ENCODE assay signal across 20 mouse cellular contexts in the genomic region with DNA sequence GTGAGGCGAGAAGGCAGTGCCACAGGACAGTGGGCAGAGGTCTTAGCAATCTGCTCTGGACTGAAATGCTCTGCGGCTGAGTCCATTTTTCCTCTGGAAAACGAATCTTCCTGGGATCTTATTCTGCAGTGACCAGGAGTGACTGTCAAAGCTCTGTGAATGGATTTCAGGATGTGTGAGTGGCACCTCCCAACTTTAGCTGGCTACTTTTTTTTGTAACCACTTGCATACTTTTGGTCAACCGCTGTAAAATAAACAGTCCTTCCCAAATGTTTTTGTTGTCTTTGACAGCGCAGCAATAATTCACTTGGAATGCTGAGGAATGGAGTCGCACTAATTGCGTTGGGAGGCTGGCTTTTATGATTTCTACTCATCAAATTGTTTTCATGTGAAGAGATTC. TPM values are rescaled to one million over a fixed set of nuclear protein-coding genes. Genes with fewer than 3 reads are reported as not detected.
A peak's percentile ranks its signal among the peaks of the same experiment; 100 is the strongest.
DNase-seq lines count a peak whose midpoint lies in the region; ATAC-seq and TF ChIP-seq lines count a peak whose summit lies in the region.
"Had no signal": no experiment of that assay in that cellular context is flagged by ENCODE, and none has a peak within 500 bp of the region (broad histone marks: within the 10 kb centered on the region; RNA-seq: fewer than 3 reads in every experiment).

No protein-coding gene starts in this region.

- TF ChIP-seq CTCF in kidney, postnatal 0 days (IDR thresholded peaks at IDR 0.05; ENCODE audit: low read depth) = no peak

- 68% methylated on average over 7 of the region's 7 CpGs for WGBS in embryonic facial prominence, embryonic 12.5 days
- WGBS in embryonic facial prominence, embryonic 10.5 days = 72% methylated on average over 7 of the region's 7 CpGs
- 28% methylated on average over 7 of the region's 7 CpGs for WGBS in kidney, postnatal 0 days
- WGBS in limb, embryonic 10.5 days = 59% methylated on average over 7 of the region's 7 CpGs

- ATAC-seq in embryonic facial prominence, embryonic 12.5 days (ENCODE audit: insufficient number of reproducible peaks, insufficient read depth, low FRiP score, low TSS enrichment) = no peak
- ATAC-seq in kidney, postnatal 0 days (replicated peaks; ENCODE audit: low FRiP score, low read depth) = no peak
- ATAC-seq: hindbrain, embryonic 16.5 days had no signal

- peaks cover 13% of the 10 kb centered on the region for H3K36me3 ChIP-seq in embryonic facial prominence, embryonic 12.5 days
- peaks cover 85% of the 10 kb centered on the region for H3K36me3 ChIP-seq in embryonic facial prominence, embryonic 10.5 days (replicated peaks)
- H3K36me3 ChIP-seq in kidney, postnatal 0 days (ENCODE audit: insufficient read depth, low read length) = 0 out of 2 replicates have a peak, but pooled peaks cover 3% of the 10 kb centered on the region
- H3K36me3 ChIP-seq in limb, embryonic 10.5 days = peaks cover 87% of the 10 kb centered on the region
- H3K36me3 ChIP-seq: heart, embryonic 15.5 days had no signal

- H3K9ac ChIP-seq in embryonic facial prominence, embryonic 12.5 days = no peak overlapping the region
- H3K9ac ChIP-seq in kidney, postnatal 0 days (ENCODE audit: low read depth, low read length) = no peak overlapping the region
- H3K9ac ChIP-seq: heart, embryonic 15.5 days had no signal

- H3K27ac ChIP-seq in embryonic facial prominence, embryonic 12.5 days = 0 out of 2 replicates have a peak overlapping the region, but pooled peaks have one; percentile 11
- no peak overlapping the region for H3K27ac ChIP-seq in embryonic facial prominence, embryonic 10.5 days (replicated peaks)
- no peak overlapping the region for H3K27ac ChIP-seq in kidney, postnatal 0 days
- 0 out of 2 replicates have a peak overlapping the region, but pooled peaks have one; percentile 25 for H3K27ac ChIP-seq in limb, embryonic 10.5 days
- H3K27ac ChIP-seq: heart, embryonic 15.5 days; midbrain, embryonic 10.5 days had no signal

- H3K4me1 ChIP-seq in embryonic facial prominence, embryonic 12.5 days = peaks cover 73% of the 10 kb centered on the region
- H3K4me1 ChIP-seq in embryonic facial prominence, embryonic 10.5 days = peaks cover 79% of the 10 kb centered on the region
- peaks cover 42% of the 10 kb centered on the region for H3K4me1 ChIP-seq in kidney, postnatal 0 days (replicated peaks; ENCODE audit: insufficient read depth, low read length)
- peaks cover 82% of the 10 kb centered on the region for H3K4me1 ChIP-seq in limb, embryonic 10.5 days

- H3K4me3 ChIP-seq in embryonic facial prominence, embryonic 12.5 days = no peak overlapping the region
- H3K4me3 ChIP-seq in embryonic facial prominence, embryonic 10.5 days = no peak overlapping the region
- no peak overlapping the region for H3K4me3 ChIP-seq in kidney, postnatal 0 days (replicated peaks; ENCODE audit: low read depth, low read length)
- H3K4me3 ChIP-seq in limb, embryonic 10.5 days = no peak overlapping the region
- H3K4me3 ChIP-seq: heart, embryonic 15.5 days; midbrain, embryonic 10.5 days had no signal

- H3K9me3 ChIP-seq in embryonic facial prominence, embryonic 12.5 days = no peaks in the 10 kb centered on the region
- H3K9me3 ChIP-seq in embryonic facial prominence, embryonic 10.5 days = no peaks in the 10 kb centered on the region
- no peaks in the 10 kb centered on the region for H3K9me3 ChIP-seq in kidney, postnatal 0 days (replicated peaks; ENCODE audit: low read length)
- H3K9me3 ChIP-seq in limb, embryonic 10.5 days (replicated peaks) = no peaks in the 10 kb centered on the region
- H3K9me3 ChIP-seq: heart, embryonic 15.5 days; midbrain, embryonic 10.5 days had no signal

- no peaks in the 10 kb centered on the region for H3K27me3 ChIP-seq in embryonic facial prominence, embryonic 12.5 days
- H3K27me3 ChIP-seq in embryonic facial prominence, embryonic 10.5 days (replicated peaks; ENCODE audit: low read depth, poor library complexity, severe bottlenecking) = no peaks in the 10 kb centered on the region
- H3K27me3 ChIP-seq in kidney, postnatal 0 days (ENCODE audit: insufficient read depth, low read length) = no peaks in the 10 kb centered on the region
- H3K27me3 ChIP-seq in limb, embryonic 10.5 days (ENCODE audit: low read depth, poor library complexity, severe bottlenecking) = no peaks in the 10 kb centered on the region
- H3K27me3 ChIP-seq: CH12.LX; heart, embryonic 15.5 days had no signal

- no peak overlapping the region for H3K4me2 ChIP-seq in embryonic facial prominence, embryonic 12.5 days (replicated peaks)
- H3K4me2 ChIP-seq in kidney, postnatal 0 days (ENCODE audit: low read length) = no peak overlapping the region; the same call in 1 of the 2 replicates
- H3K4me2 ChIP-seq: heart, embryonic 15.5 days had no signal

- no peak for DNase-seq in embryonic facial prominence, embryonic 10.5 days (ENCODE audit: low spot score)
- DNase-seq in kidney, postnatal 0 days (ENCODE audit: low spot score) = peak; percentile 74
- DNase-seq in kidney, adult 18-20 months = no peak
- DNase-seq in limb, embryonic 10.5 days (ENCODE audit: low spot score) = no peak
- DNase-seq in thymus, postnatal 0 days (ENCODE audit: low spot score) = no peak
- no peak for DNase-seq in gastrocnemius, postnatal 4 days (ENCODE audit: low spot score in 2 of 2)
- DNase-seq: cerebellum, adult 18-20 months; cerebellum, postnatal 25 days; gastrocnemius, postnatal 10 days; kidney, adult 8-10 months; liver; right cerebral cortex, postnatal 14 days; thymus, postnatal 25 days had no signal

RNA-seq across cellular contexts. Expression of gene Hmga2, which starts 45.8 kb away (rescaled TPM):
- 89.2 and 100 TPM in 2 replicates for polyA plus RNA-seq in embryonic facial prominence, embryonic 12.5 days (2016; fragmentation: Nextera tagmentation; extraction: Ambion mirVana)
- 90.0 and 94.0 TPM in 2 replicates for polyA plus RNA-seq in embryonic facial prominence, embryonic 10.5 days (2016; fragmentation: Nextera tagmentation; extraction: Ambion mirVana)
- 7.8 and 8.1 TPM in 2 replicates for polyA plus RNA-seq in kidney, postnatal 0 days (2015; fragmentation: Nextera tagmentation; extraction: Ambion mirVana)
- 129 and 160 TPM in 2 replicates for polyA plus RNA-seq in limb, embryonic 10.5 days (2016; fragmentation: Nextera tagmentation; extraction: Ambion mirVana)
- 0.73 and 1.1 TPM in 2 replicates for polyA plus RNA-seq in thymus, postnatal 0 days (2015; fragmentation: Nextera tagmentation; extraction: Ambion mirVana)
- total RNA-seq in gastrocnemius, postnatal 4 days (2021) = 1 to 10 TPM; 1.6 to 2.0 TPM
- total RNA-seq: CH12.LX; heart, adult 8-10 months; MEL had no signal

Comparison
In these comparisons a context has a peak if more than half of its experiments do, and no peak if none do; other contexts are left out.
1. H3K27ac ChIP-seq: peak in embryonic facial prominence, embryonic 12.5 days (single experiment) and limb, embryonic 10.5 days (single experiment); none in embryonic facial prominence, embryonic 10.5 days (single experiment) and kidney, postnatal 0 days (single experiment).